Mouse (Mus musculus) v-Abl transformed pro-B cells (cell line): Measurements from ENCODE around the gene Pole2.

ENCODE experiments used
- in situ Hi-C, 2 experiments: fragments of 400-800 bp; cut with MboI; formaldehyde crosslinking; loops; one replicate each; pipeline ENCODE4 v1.15.1; 2025; ENCODE audit not compliant: unreplicated experiment in 2 of 2

The Pole2 gene

GRCm38 (mm10) chr12:69227776-69228466, at the start of gene Pole2:
Pole2 (minus strand) TSS chr12:69228195.
- in situ Hi-C loops, result loop anchor here in 1 of 2 experiments (5.0 kb wide), 1 partner anchor 69 kb away; the partner anchor contains the start of gene Klhdc2

GRCm38 (mm10) chr12:69268956-69269355, 41.0 kb upstream of the Pole2 start:
- in situ Hi-C loops, result no loop called here

GRCm38 (mm10) chr12:69267956-69268632, 40.1 kb upstream of the Pole2 start:
- in situ Hi-C loops, result no loop called here

- in situ Hi-C loops, result no loop called here
Measured at GRCm38 (mm10) chr12:69265031-69265430, 37.0 kb upstream of the Pole2 start.

- in situ Hi-C loops, result no loop called here
Measured at GRCm38 (mm10) chr12:69262251-69262650, 34.3 kb upstream of the Pole2 start.

GRCm38 (mm10) chr12:69257836-69258235, 29.8 kb upstream of the Pole2 start:
- in situ Hi-C loops, result no loop called here

- in situ Hi-C loops, result no loop called here
Measured at GRCm38 (mm10) chr12:69253806-69254205, 25.8 kb upstream of the Pole2 start.

- in situ Hi-C loops, result no loop called here
Measured at GRCm38 (mm10) chr12:69250756-69251155, 22.8 kb upstream of the Pole2 start.

- in situ Hi-C loops, result no loop called here
Measured at GRCm38 (mm10) chr12:69249766-69250165, 21.8 kb upstream of the Pole2 start.

GRCm38 (mm10) chr12:69241771-69242431, 13.9 kb upstream of the Pole2 start:
- in situ Hi-C loops, result loop anchor here in 1 of 2 experiments (5.0 kb wide), 1 partner anchor 55 kb away; the partner anchor contains the start of gene Klhdc2

GRCm38 (mm10) chr12:69241405-69241770, 13.4 kb upstream of the Pole2 start:
- in situ Hi-C loops, result loop anchor here in 1 of 2 experiments (5.0 kb wide), 1 partner anchor 56 kb away; the partner anchor contains the start of gene Klhdc2

GRCm38 (mm10) chr12:69240876-69241275, 12.9 kb upstream of the Pole2 start, which contains the start of gene Klhdc1:
Klhdc1 (plus strand) TSS chr12:69241176.
- in situ Hi-C loops, result loop anchor here in 1 of 2 experiments (5.0 kb wide), 1 partner anchor 56 kb away; the partner anchor contains the start of gene Klhdc2

- in situ Hi-C loops, result no loop called here
Measured at GRCm38 (mm10) chr12:69238284-69238683, 10.3 kb upstream of the Pole2 start.

GRCm38 (mm10) chr12:69235782-69236181, 7.8 kb upstream of the Pole2 start:
- in situ Hi-C loops, result no loop called here

- in situ Hi-C loops, result loop anchor here in 1 of 2 experiments (5.0 kb wide), 1 partner anchor 68 kb away; the partner anchor contains the start of gene Klhdc2
Measured at GRCm38 (mm10) chr12:69229251-69229650, 1.3 kb upstream of the Pole2 start.

GRCm38 (mm10) chr12:69220613-69221277, 7.2 kb downstream of the Pole2 start:
- in situ Hi-C loops, result no loop called here

GRCm38 (mm10) chr12:69216587-69216986, 11.4 kb downstream of the Pole2 start:
- in situ Hi-C loops, result loop anchor here in 1 of 2 experiments (10.0 kb wide), 1 partner anchor 478 kb away; no protein-coding TSS in a partner anchor

- in situ Hi-C loops, result loop anchor here (5.0 to 10.0 kb wide), 5 partner anchors 82 to 480 kb away; partner anchors contain the start of genes Klhdc2 (in 1 of the 2) and Vcpkmt (in 1 of the 2)
Measured at GRCm38 (mm10) chr12:69215000-69215785, 12.8 kb downstream of the Pole2 start.

- in situ Hi-C loops, result loop anchor here (5.0 to 10.0 kb wide), 5 partner anchors 83 to 480 kb away; partner anchors contain the start of genes Klhdc2 (in 1 of the 2) and Vcpkmt (in 1 of the 2)
Measured at GRCm38 (mm10) chr12:69214393-69214792, 13.6 kb downstream of the Pole2 start.
